Mouse (Mus musculus) layer of hippocampus, adult 2 months (tissue): ENCODE results near the gene Dcxr. TPM values are rescaled to one million over a fixed set of nuclear protein-coding genes. Genes with fewer than 3 reads are reported as not detected.
"Not testable (repeated sequence)": the region's sequence is repeated elsewhere in the genome, so short reads cannot be mapped to it uniquely, and the experiment has no call there.

Source experiments
- DNase-seq, 2 experiments: peaks; one replicate each; pipeline ENCODE4 v3.0.0; 2022; ENCODE audit warnings: low spot score in 2 of 2
- H3K27ac ChIP-seq: fragments of 200-600 bp; 2 replicates; pipeline ENCODE4 v1.8.1; 2022
- H3K4me3 ChIP-seq: fragments of 200-600 bp; 2 replicates; pipeline ENCODE4 v1.8.1; 2022; ENCODE audit warnings: mild to moderate bottlenecking
- CTCF ChIP-seq: fragments of 200-600 bp; conservative IDR thresholded peaks from 2 replicates; pipeline ENCODE4 v1.8.1; 2022; ENCODE audit warnings: antibody characterized with exemption, mild to moderate bottlenecking, moderate library complexity
- long read RNA-seq, 2 experiments: library from polyadenylated mRNA; stranded (forward); transcript quantifications; one replicate each; pipeline ENCODE4 v2.0.0; 2021; ENCODE audit warnings: borderline mapping rate in 2 of 2
- total RNA-seq, 2 experiments: library from RNA; stranded (reverse); gene quantifications; 2 replicates each; pipeline ENCODE4 v1.2.3; 2021

The Dcxr gene
- 10 to 100 TPM in 1 of 2 experiments, 1 to 10 TPM in 1; 9.9 to 11.3 TPM for total RNA-seq
- long read RNA-seq, experiment 1, partial matches to known transcripts = 2 of 8 reads
- long read RNA-seq, experiment 1, other reads (novel, unspliced or antisense) = 1 of 8 reads
- long read RNA-seq, experiment 2, partial matches to known transcripts = 0 of 7 reads
- long read RNA-seq, experiment 2, other reads (novel, unspliced or antisense) = 1 of 7 reads

DNA sequence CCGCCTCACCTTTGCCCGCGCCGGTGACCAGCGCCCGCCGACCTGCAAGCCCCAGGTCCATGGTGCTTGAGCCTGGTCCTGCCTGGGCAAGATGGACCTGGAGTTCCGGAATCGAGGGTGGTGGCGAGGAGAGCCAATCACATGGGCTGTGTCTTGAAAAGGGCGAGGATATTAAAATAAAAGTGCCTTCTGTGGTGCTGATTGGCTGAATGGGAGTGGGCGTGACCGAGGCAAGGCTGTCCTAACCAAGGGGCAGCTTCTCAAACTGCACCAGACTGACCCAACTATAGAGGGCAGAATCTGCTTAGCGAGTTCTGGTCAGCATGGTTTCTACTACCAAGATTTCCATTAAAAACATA, at the start of gene Dcxr:
Gene Dcxr (minus strand): TSS at position 113 of the 359 bp plus-strand sequence.
- peak; percentile 67 to 80 for DNase-seq
- H3K4me3 ChIP-seq = peak within 1 kb of the TSS; percentile 63
- peak; percentile 70 for TF ChIP-seq CTCF
- H3K27ac ChIP-seq = peak within 1 kb of the TSS; percentile 61; the same call in 1 of the 2 replicates

DNA sequence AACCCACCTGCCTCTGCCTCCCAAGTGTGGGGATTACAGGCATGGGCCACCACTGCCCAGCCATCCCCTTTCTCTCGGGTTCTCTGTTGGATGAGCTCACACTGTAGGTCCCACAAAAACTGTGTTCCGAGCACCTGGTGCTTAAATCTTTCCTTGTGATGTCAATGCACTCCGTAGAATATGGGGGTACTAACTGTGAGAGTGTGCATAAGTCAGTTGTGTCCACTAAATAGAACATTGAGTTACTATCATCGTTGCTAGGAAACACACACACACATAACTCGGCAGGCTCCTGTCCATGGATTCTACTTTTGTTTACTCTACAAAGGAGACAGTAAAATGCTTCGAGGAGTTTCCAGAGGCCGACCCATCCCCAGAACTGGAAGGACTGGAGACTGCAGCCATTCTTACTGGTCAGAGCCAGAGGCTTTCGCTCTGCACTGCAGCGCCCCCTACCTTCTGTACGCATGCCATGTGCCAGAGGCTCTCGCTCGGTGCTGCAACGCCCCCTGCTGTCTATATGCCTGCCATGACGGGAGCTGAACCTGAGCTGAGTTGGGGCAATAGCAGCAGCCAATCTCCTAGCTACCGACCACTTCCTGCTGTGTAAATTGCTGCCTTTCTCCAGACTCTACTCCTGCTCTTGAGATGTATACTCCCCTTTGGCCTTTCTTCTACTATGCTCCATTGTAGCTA, 48.8 kb upstream of the Dcxr start:
- peak; percentile 100 for TF ChIP-seq CTCF
- Histone ChIP-seq H3K27ac (no peak overlapping the region), H3K4me3 (no peak overlapping the region)
- peak; percentile 92 to 98 for DNase-seq

DNA sequence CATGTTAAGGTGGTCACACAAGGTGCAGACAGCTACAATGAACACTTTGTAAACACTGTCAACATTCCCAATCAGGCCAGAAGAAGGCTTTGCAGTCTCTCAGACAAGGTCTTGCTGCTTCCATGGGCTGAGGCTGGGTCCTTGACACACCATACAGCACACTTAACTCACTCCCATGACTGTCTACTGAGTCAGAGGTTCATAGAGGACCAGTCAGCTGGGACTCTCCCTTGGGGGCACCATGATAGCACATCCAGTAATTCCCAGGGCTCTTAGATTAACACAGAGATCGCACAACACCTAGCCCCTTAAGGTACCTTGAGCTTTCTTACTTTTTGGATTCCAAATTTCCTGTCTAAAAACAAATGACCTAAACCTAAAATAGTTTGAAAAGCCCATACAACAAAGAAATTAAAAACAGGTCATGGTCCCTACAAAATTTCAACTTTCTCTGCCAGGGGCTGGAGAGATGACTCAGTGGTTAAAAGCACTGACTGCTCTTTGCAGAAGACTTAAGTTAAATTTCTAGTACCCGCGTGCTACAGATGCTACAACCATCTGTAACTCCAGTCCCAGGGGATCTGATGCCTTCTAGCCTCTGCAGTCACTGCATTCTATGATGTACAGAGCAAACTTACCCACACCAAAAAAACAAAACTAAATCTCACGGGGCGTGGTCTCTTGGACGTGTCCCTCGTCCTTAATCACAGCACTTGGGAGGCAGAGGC, 46.5 kb upstream of the Dcxr start:
- Histone ChIP-seq H3K4me3 (no peak overlapping the region), H3K27ac (no peak overlapping the region)
- no peak for DNase-seq
- TF ChIP-seq CTCF = no peak

DNA sequence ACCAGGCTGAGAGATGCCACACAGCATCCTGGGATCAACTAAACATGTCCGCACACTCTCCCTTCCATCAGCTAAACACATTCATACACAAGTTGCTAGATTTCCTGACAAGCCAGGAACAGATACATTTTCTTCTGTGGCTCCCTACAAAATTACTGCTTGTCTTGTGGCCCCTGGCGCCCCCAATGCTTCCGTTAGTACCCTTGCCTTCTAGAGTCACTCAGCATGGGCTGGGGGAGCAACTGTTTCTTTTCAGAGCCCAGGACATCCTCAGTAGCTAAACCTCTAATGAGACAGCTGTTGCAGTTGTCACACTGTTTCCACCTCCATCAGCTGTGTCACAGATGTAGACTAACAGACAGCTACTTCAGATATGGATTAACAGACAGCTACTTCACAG, 45.7 kb upstream of the Dcxr start:
- no peak for TF ChIP-seq CTCF
- H3K4me3 ChIP-seq = no peak overlapping the region
- H3K27ac ChIP-seq = no peak overlapping the region
- no peak for DNase-seq

DNA sequence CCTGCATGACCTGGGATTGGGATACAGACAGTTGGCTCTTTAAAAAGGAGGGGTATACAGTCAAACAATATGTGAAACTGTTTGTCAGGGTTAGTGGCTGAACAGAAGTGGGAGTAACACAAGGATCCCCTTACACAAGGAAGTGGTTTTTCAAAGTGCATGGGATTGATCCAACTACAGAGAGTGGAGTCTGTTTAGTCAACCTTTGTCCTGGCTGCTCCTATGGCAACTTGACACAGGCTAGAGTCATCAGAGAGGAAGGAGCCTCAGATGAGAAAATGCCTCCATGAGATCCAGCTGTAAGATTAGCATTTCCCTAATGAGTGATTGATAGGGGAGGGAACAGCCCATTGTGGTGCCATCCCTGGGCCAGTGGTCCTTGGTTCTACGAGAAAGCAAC, 41.1 kb upstream of the Dcxr start:
- no peak overlapping the region for H3K27ac ChIP-seq
- no peak overlapping the region for H3K4me3 ChIP-seq
- no peak for DNase-seq
- no peak for TF ChIP-seq CTCF

DNA sequence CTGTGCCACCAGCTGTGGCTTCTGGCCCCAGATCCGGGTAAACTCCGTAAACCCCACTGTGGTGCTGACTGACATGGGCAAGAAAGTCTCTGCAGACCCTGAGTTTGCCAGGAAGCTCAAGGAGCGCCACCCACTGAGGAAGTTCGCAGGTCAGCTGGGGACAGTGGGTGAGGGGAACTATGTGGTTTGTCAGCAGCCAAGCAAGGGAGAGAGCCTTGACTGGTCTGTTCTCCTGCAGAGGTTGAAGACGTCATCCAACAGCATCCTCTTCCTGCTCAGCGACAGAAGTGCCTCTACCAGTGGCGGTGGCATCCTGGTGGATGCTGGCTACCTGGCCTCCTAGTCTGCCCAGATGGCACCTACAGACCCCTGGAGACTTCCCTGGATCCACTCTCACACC, 39.9 kb upstream of the Dcxr start:
- not testable (repeated sequence) for DNase-seq, H3K27ac ChIP-seq, H3K4me3 ChIP-seq

DNA sequence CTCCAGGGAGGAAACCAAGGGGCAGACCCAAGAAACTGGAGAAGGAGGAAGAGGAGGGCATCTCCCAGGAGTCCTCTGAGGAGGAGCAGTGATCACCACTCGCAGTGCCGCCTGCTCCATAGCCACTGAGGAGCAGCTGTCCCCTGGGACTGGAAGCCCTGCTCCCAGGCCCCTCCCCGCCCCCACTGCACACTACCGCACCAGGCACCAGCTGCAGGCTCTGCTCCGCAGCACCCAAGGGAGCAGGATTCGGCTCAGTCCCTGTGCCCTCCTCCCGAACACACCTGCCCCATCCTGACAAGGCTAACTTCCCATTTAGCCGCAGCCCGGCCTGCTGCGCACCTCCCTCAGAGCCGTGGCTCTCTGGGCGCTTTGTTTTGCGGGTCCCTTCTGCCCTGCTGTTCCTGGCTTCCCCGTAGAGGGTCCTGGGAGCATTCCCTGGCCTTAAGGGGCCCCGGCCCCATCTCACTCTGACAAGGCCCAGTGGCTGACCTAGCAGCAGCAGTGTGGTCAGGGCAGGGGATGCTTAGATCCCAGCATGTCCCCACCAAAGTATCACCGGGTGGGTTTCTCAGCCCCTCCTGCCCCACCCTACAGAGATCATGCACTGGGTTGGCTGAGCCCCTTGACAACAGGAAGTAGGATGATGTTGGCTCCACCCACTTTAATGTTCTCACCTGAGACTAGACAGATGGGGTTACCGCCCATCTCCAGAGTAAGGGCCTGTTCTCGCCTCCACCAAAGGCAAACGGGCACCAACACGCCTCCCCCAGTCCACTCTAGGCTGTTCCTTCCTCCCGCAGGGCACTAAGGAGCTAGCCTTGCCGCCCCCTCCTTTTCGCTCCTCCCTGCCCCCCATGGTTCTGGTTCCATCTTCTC, 36.3 kb upstream of the Dcxr start:
- DNase-seq, H3K4me3 ChIP-seq, H3K27ac ChIP-seq: not testable (repeated sequence)

DNA sequence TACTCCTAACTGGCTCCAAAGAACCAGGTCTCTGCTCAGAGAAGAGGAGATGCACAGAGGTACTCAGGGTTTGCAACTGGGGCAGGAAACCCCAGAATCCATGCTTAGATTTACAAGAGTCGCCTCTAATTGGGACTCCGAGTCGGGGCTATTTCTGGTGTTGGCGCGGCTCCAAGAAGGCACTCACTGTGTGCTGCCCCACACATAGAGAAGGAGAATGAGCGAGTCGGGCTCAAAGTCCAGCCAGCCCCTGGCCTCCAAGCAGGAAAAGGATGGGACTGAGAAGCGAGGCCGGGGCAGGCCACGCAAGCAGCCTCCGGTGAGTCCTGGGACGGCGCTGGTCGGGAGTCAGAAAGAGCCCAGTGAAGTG, 35.6 kb upstream of the Dcxr start, which contains the start of gene Hmga1b:
Gene Hmga1b (plus strand): TSS at position 123 of the 370 bp plus-strand sequence.
- DNase-seq, H3K4me3 ChIP-seq, H3K27ac ChIP-seq: not testable (repeated sequence)

DNA sequence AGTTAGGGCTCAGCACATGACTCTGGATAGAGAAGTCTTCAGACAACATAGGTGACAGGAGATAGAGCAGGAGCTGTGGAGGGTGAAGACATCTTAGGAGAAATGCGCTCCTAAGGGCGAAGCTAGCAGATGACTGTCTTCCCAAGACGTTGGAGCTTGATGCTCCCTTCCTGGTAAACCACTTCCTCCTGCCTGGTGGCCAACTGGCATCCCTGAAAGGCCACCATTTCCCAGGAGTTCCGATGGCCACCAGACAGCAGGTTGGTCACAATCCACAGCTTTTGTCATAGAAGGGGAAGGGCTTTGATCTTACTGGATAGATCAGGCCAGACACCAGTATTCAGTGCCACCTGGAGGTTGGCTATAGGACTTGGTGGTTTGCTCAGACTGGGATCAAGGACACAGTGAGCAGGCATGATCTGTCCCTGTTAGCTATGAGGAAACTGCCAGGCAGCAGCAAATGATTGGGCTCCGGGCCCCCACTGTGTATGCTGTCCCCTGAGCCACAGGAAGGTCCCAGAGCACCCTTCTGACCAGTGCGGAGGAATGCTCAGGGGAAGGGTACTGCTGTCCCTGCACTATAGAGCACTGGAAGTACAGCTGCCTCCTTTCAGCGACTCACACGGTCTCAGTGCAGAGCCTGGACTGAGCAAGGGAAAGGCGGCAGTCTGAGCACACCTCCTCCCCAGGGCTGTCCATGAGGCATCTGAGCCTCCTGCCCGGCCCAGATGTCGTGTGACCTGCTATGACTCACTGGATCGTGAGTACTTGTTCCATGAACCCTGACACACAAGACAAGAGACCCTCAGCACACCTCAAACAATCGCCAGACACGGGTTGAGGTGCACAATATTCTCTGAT, 35.0 kb upstream of the Dcxr start:
- no peak for DNase-seq
- TF ChIP-seq CTCF = no peak
- no peak overlapping the region for H3K27ac ChIP-seq
- no peak overlapping the region for H3K4me3 ChIP-seq

DNA sequence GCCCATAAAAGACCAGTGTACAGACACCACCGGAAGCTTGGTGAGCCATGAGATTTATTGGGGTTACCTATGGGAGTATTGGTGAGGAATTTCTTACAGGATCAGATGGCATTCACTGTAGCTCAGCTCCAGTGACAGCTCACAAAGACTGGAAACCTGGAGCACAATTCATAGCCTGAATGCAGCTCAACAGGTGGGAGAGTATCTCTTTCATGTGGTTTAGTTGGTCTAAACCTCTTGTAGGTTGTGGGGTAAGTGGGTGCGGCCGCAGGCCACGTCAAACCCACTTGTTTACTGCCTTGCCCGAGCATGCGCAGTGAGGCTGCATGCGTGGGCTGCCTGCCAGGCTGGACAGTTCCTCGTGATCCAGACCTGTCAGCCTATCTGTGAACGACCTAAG, 33.2 kb upstream of the Dcxr start:
- no peak for DNase-seq
- no peak for TF ChIP-seq CTCF
- Histone ChIP-seq H3K4me3 (no peak overlapping the region), H3K27ac (no peak overlapping the region)

DNA sequence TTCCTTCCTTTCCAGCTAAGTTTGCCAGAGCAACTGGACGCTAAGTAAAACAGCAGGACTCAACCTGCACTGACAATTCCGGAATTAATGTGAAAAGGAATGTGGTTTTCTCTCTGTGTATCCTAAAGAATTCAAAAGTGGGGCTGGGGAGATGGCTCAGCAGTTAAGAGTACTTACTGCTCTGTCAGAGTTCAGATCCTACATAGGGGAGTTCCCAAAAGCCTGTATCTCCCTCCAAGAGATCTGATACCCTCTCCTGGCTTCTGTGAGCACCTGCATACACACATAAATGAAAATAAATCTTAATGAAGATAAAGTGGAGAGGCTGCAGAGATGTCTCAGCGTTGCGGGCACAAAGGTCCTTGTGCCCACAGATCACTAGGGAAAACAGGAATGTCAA, 24.5 kb upstream of the Dcxr start:
- Histone ChIP-seq H3K4me3 (no peak overlapping the region), H3K27ac (no peak overlapping the region)
- no peak for DNase-seq
- no peak for TF ChIP-seq CTCF

DNA sequence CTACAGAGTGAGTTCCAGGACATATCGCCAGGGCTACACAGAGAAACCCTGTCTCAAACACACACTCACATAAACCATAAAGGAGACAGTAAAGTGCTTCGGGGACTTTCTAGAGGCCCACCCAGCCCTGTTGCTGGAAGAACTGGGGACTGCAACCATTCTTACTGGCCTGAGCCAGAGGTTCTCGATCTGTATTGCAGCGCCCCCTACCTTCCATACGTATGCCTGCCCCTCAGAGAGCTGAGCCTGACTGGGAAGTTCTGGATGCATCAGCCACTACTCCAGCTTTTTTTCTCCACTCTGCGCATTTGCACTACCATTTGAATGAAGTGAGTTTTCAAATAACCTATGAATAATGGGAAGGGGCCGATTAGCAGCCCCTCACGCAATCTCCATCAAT, 22.3 kb upstream of the Dcxr start:
- peak; percentile 68 for TF ChIP-seq CTCF
- Histone ChIP-seq H3K27ac (no peak overlapping the region), H3K4me3 (no peak overlapping the region)
- no peak for DNase-seq
